In the genomic region with DNA sequence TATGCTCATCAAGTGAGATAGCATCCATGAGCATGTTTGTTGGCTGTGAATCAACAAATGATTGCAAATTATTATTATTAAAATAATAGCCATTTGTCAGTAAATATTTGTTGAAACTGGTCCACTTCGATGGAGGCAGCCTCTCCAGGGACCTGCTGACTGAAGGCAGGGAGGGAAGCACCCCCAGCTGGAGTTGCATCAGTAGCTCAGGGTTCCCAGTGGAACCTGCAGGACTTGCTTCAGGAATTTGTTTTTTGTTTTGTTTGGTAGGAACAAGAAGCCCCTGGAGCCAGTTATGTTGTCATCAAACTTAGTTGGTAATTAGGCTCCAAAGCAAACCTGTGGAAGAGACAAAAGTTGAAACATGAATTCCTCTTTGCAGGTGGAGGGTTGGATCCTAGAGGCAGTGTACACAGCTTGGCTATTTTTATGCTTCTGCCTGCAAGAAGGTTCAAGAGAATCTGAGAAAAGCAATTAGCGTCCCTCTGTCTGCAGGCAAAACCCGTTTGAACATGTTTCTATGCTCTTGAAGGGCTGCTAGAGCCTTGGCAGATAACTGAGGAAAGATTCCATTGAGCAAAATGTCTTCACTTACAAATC, we compare ENCODE assay signal across 19 mouse cellular contexts.
A peak's percentile ranks its signal among the peaks of the same experiment; 100 is the strongest.
DNase-seq lines count a peak whose midpoint lies in the region; ATAC-seq lines count a peak whose summit lies in the region.
"Had no signal": no experiment of that assay in that cellular context is flagged by ENCODE, and none has a peak within 500 bp of the region (broad histone marks: within the 10 kb centered on the region; RNA-seq: fewer than 3 reads in every experiment).

No protein-coding gene starts in this region.

- intact Hi-C loops in heart, postnatal 10 days (cut with DNase I): no loop called here
- intact Hi-C loops in left cerebral cortex, postnatal 25 days (cut with DNase I): no loop called here

- no peak for ATAC-seq in embryonic facial prominence, embryonic 11.5 days (replicated peaks; ENCODE audit: insufficient number of reproducible peaks, low FRiP score, low TSS enrichment, low read depth)
- no peak for ATAC-seq in heart, embryonic 13.5 days (ENCODE audit: extremely low read depth, insufficient number of reproducible peaks, low FRiP score, low TSS enrichment)
- no peak for ATAC-seq in embryonic facial prominence, embryonic 13.5 days (ENCODE audit: insufficient number of reproducible peaks, insufficient read depth, low FRiP score, low TSS enrichment, low read depth)
- ATAC-seq: hindbrain, postnatal 0 days; intestine, postnatal 0 days; liver, postnatal 0 days; midbrain, embryonic 13.5 days had no signal

- H3K4me3 ChIP-seq in embryonic facial prominence, embryonic 11.5 days (ENCODE audit: low read depth, low read length): no peak overlapping the region
- no peak overlapping the region for H3K4me3 ChIP-seq in embryonic facial prominence, embryonic 10.5 days
- no peak overlapping the region for H3K4me3 ChIP-seq in heart, embryonic 13.5 days
- H3K4me3 ChIP-seq in embryonic facial prominence, embryonic 13.5 days: no peak overlapping the region
- H3K4me3 ChIP-seq: midbrain, embryonic 13.5 days; neural tube, embryonic 13.5 days had no signal

- H3K9me3 ChIP-seq in embryonic facial prominence, embryonic 11.5 days (replicated peaks; ENCODE audit: control insufficient read depth, low read length): no peaks in the 10 kb centered on the region
- no peaks in the 10 kb centered on the region for H3K9me3 ChIP-seq in embryonic facial prominence, embryonic 10.5 days
- H3K9me3 ChIP-seq in heart, embryonic 13.5 days: no peaks in the 10 kb centered on the region
- H3K9me3 ChIP-seq in embryonic facial prominence, embryonic 13.5 days: no peaks in the 10 kb centered on the region
- H3K9me3 ChIP-seq: midbrain, embryonic 13.5 days; neural tube, embryonic 13.5 days had no signal

- H3K9ac ChIP-seq in embryonic facial prominence, embryonic 11.5 days (replicated peaks; ENCODE audit: low read length): no peak overlapping the region
- no peak overlapping the region for H3K9ac ChIP-seq in heart, embryonic 13.5 days
- H3K9ac ChIP-seq in embryonic facial prominence, embryonic 13.5 days: no peak overlapping the region
- H3K9ac ChIP-seq: liver, postnatal 0 days; midbrain, embryonic 13.5 days; neural tube, embryonic 13.5 days had no signal

- DNase-seq in embryonic facial prominence, embryonic 11.5 days (ENCODE audit: low spot score): peak; percentile 26
- DNase-seq in embryonic facial prominence, embryonic 10.5 days (ENCODE audit: low spot score): no peak
- no peak for DNase-seq in heart, postnatal 10 days
- peak; percentile 36 for DNase-seq in skeletal muscle tissue, adult 2 months (ENCODE audit: low read depth, low spot score)
- no peak for DNase-seq in left cerebral cortex, postnatal 25 days (ENCODE audit: low spot score in 2 of 2)
- DNase-seq: adrenal gland, postnatal 25 days; cerebellum, adult 9-10 months; gastrocnemius, postnatal 14 days; liver, postnatal 0 days; lung, postnatal 10 days; right cerebral cortex, adult 18-20 months; thymus, postnatal 25 days had no signal

- H3K4me2 ChIP-seq in embryonic facial prominence, embryonic 11.5 days (ENCODE audit: low read depth, low read length): no peak overlapping the region
- no peak overlapping the region for H3K4me2 ChIP-seq in heart, embryonic 13.5 days
- no peak overlapping the region for H3K4me2 ChIP-seq in embryonic facial prominence, embryonic 13.5 days
- H3K4me2 ChIP-seq: midbrain, embryonic 13.5 days; neural tube, embryonic 13.5 days had no signal

- H3K27ac ChIP-seq in embryonic facial prominence, embryonic 11.5 days (replicated peaks; ENCODE audit: low read depth, low read length): no peak overlapping the region
- H3K27ac ChIP-seq in embryonic facial prominence, embryonic 10.5 days (replicated peaks): no peak overlapping the region
- peak overlapping the region; percentile 34; the same call in 1 of the 2 replicates for H3K27ac ChIP-seq in heart, embryonic 13.5 days (replicated peaks)
- peak overlapping the region; percentile 39; the same call in 1 of the 2 replicates for H3K27ac ChIP-seq in embryonic facial prominence, embryonic 13.5 days
- H3K27ac ChIP-seq: hindbrain, postnatal 0 days; midbrain, embryonic 13.5 days; neural tube, embryonic 13.5 days had no signal

- no peaks in the 10 kb centered on the region for H3K36me3 ChIP-seq in embryonic facial prominence, embryonic 11.5 days (replicated peaks; ENCODE audit: control insufficient read depth, insufficient read depth, low read depth, low read length)
- no peaks in the 10 kb centered on the region for H3K36me3 ChIP-seq in embryonic facial prominence, embryonic 10.5 days (replicated peaks)
- no peaks in the 10 kb centered on the region for H3K36me3 ChIP-seq in heart, embryonic 13.5 days
- no peaks in the 10 kb centered on the region for H3K36me3 ChIP-seq in embryonic facial prominence, embryonic 13.5 days
- H3K36me3 ChIP-seq: G1E; midbrain, embryonic 13.5 days; neural tube, embryonic 13.5 days had no signal

- no peaks in the 10 kb centered on the region for H3K4me1 ChIP-seq in embryonic facial prominence, embryonic 11.5 days (ENCODE audit: control insufficient read depth, insufficient read depth, low read length)
- peaks cover 22% of the 10 kb centered on the region for H3K4me1 ChIP-seq in embryonic facial prominence, embryonic 10.5 days
- peaks cover 63% of the 10 kb centered on the region for H3K4me1 ChIP-seq in heart, embryonic 13.5 days
- H3K4me1 ChIP-seq in embryonic facial prominence, embryonic 13.5 days: peaks cover 30% of the 10 kb centered on the region

- WGBS in embryonic facial prominence, embryonic 11.5 days: 61% methylated on average over 3 of the region's 3 CpGs
- 66% methylated on average over 3 of the region's 3 CpGs for WGBS in embryonic facial prominence, embryonic 10.5 days
- WGBS in heart, embryonic 13.5 days: 42% methylated on average over 3 of the region's 3 CpGs
- WGBS in embryonic facial prominence, embryonic 13.5 days: 63% methylated on average over 3 of the region's 3 CpGs

- H3K27me3 ChIP-seq in embryonic facial prominence, embryonic 11.5 days (ENCODE audit: control insufficient read depth, insufficient read depth, low read length): no peaks in the 10 kb centered on the region
- H3K27me3 ChIP-seq in embryonic facial prominence, embryonic 10.5 days (replicated peaks; ENCODE audit: low read depth, poor library complexity, severe bottlenecking): no peaks in the 10 kb centered on the region
- no peaks in the 10 kb centered on the region for H3K27me3 ChIP-seq in heart, embryonic 13.5 days (replicated peaks)
- no peaks in the 10 kb centered on the region for H3K27me3 ChIP-seq in embryonic facial prominence, embryonic 13.5 days
- H3K27me3 ChIP-seq: midbrain, embryonic 13.5 days; neural tube, embryonic 13.5 days had no signal

Comparison
In these comparisons a context has a peak if more than half of its experiments do, and no peak if none do; other contexts are left out.
1. DNase-seq: peak in embryonic facial prominence, embryonic 11.5 days (single experiment) and skeletal muscle tissue, adult 2 months (single experiment); none in embryonic facial prominence, embryonic 10.5 days (single experiment), heart, postnatal 10 days (0 of 2) and left cerebral cortex, postnatal 25 days (0 of 2).
2. H3K27ac ChIP-seq: peak in heart, embryonic 13.5 days (single experiment) and embryonic facial prominence, embryonic 13.5 days (single experiment); none in embryonic facial prominence, embryonic 11.5 days (single experiment) and embryonic facial prominence, embryonic 10.5 days (single experiment).